Mouse (Mus musculus) kidney, adult 2 months (tissue): ENCODE data around the gene Sf3a2.

Experiments used
- CTCF ChIP-seq: fragments of 200-500 bp; conservative IDR thresholded peaks from 2 replicates; pipeline ENCODE4 v1.5.1; 2011; ENCODE audit warnings: low read depth, mild to moderate bottlenecking, control low read depth, low read length, moderate library complexity, mixed read lengths; ENCODE audit not compliant: insufficient read depth, insufficient read length
- POLR2A ChIP-seq: fragments of 200-500 bp; IDR thresholded peaks from one replicate; pipeline ENCODE4 v1.6.1; 2011; ENCODE audit warnings: low read depth, low read length, control low read depth

DNA sequence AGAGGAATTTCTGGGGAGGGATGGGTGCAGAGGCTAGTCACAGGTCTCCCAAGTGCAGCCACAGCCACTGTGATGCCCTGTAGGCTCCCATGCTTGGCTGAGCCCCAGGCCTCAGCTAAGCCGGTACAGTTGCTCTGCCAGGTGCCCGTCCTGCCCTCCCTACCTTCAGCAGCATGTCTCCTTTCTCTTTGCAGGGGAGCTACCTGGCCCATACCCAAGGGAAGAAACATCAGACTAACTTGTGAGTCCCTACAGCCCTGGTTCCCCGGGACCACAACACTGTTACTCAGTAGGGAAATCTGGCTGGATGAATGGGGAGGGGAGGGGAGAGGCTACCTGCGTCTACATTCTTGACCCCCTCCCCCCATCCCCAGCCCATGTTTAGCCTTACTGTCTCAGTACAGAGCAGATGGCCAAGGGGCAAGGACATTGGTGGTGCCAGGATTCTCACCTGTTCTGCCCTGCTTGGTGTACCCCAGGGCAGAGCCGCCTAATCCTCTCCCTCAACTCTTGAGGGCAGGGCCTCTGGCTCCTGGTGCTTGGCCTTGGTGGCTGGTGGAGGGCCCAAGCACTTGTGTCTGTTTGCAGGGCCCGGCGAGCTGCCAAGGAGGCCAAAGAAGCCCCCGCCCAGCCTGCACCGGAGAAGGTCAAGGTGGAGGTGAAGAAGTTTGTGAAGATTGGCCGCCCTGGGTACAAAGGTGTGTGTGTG, 4.4 kb downstream of the Sf3a2 start:
- TF ChIP-seq CTCF (no peak), POLR2A (no peak)
